Mouse (Mus musculus): Measurements from ENCODE around the gene Klhl31.
A peak's percentile ranks its signal among the peaks of the same experiment; 100 is the strongest.

The Klhl31 gene

GRCm38 (mm10) chr9:77624171-77624570 is 12.1 kb upstream of the Klhl31 start:
- no peak for DNase-seq (ENCODE audit: low spot score)

- DNase-seq (ENCODE audit: low spot score): no peak
These were observed 7.6 kb upstream of the Klhl31 start for GRCm38 (mm10) chr9:77628676-77629075.

- no peak for DNase-seq (ENCODE audit: low spot score)
These were observed 6.6 kb upstream of the Klhl31 start for GRCm38 (mm10) chr9:77629708-77630107.

GRCm38 (mm10) chr9:77630764-77631163 is 5.5 kb upstream of the Klhl31 start:
- no peak for DNase-seq (ENCODE audit: low spot score)

- DNase-seq (ENCODE audit: low spot score): no peak
These were observed 3.9 kb upstream of the Klhl31 start for GRCm38 (mm10) chr9:77632432-77632831.

- DNase-seq (ENCODE audit: low spot score): no peak
These were observed 297 bp upstream of the Klhl31 start for GRCm38 (mm10) chr9:77636003-77636402.

GRCm38 (mm10) chr9:77637357-77637756 is 1.1 kb downstream of the Klhl31 start:
- DNase-seq (ENCODE audit: low spot score): no peak

- no peak for DNase-seq (ENCODE audit: low spot score)
These were observed 8.9 kb downstream of the Klhl31 start for GRCm38 (mm10) chr9:77645176-77645575.

- no peak for DNase-seq (ENCODE audit: low spot score)
These were observed 15.5 kb downstream of the Klhl31 start for GRCm38 (mm10) chr9:77651847-77652246.

- DNase-seq (ENCODE audit: low spot score): no peak
These were observed 17.6 kb downstream of the Klhl31 start for GRCm38 (mm10) chr9:77653907-77654306.

- no peak for DNase-seq (ENCODE audit: low spot score)
These were observed 19.1 kb downstream of the Klhl31 start for GRCm38 (mm10) chr9:77655181-77655934.

GRCm38 (mm10) chr9:77655935-77656288 is 19.6 kb downstream of the Klhl31 start:
- DNase-seq (ENCODE audit: low spot score): peak; percentile 14

GRCm38 (mm10) chr9:77662917-77663316 is 26.6 kb downstream of the Klhl31 start:
- DNase-seq (ENCODE audit: low spot score): no peak

GRCm38 (mm10) chr9:77670095-77670494 is 33.8 kb downstream of the Klhl31 start:
- DNase-seq (ENCODE audit: low spot score): no peak

- DNase-seq (ENCODE audit: low spot score): no peak
These were observed 34.7 kb downstream of the Klhl31 start for GRCm38 (mm10) chr9:77671004-77671403.

GRCm38 (mm10) chr9:77673218-77673617 is 36.9 kb downstream of the Klhl31 start:
- no peak for DNase-seq (ENCODE audit: low spot score)

GRCm38 (mm10) chr9:77673986-77674385 is 37.7 kb downstream of the Klhl31 start:
- DNase-seq (ENCODE audit: low spot score): no peak

GRCm38 (mm10) chr9:77684938-77685337 is 48.6 kb downstream of the Klhl31 start:
- no peak for DNase-seq (ENCODE audit: low spot score)

- no peak for DNase-seq (ENCODE audit: low spot score)
These were observed 49.7 kb downstream of the Klhl31 start for GRCm38 (mm10) chr9:77685825-77686500.

- DNase-seq (ENCODE audit: low spot score): no peak
These were observed 56.4 kb downstream of the Klhl31 start for GRCm38 (mm10) chr9:77692707-77693106.

- no peak for DNase-seq (ENCODE audit: low spot score)
These were observed 57.1 kb downstream of the Klhl31 start for GRCm38 (mm10) chr9:77693405-77693804.

GRCm38 (mm10) chr9:77695586-77695985 is 59.3 kb downstream of the Klhl31 start:
- no peak for DNase-seq (ENCODE audit: low spot score)

- no peak for DNase-seq (ENCODE audit: low spot score)
These were observed 67.2 kb downstream of the Klhl31 start for GRCm38 (mm10) chr9:77703476-77703875.

GRCm38 (mm10) chr9:77704108-77704507 is 67.8 kb downstream of the Klhl31 start:
- DNase-seq (ENCODE audit: low spot score): no peak

Measured in c-Kit-positive CD71-positive TER-119-positive erythroid progenitor cells, embryonic 14.5 days (primary cell).